Mouse (Mus musculus) left cerebral cortex, postnatal 36 days (tissue): Measurements from ENCODE around the gene Wfdc1. TPM values are rescaled to one million over a fixed set of nuclear protein-coding genes. Genes with fewer than 3 reads are reported as not detected.
A peak's percentile ranks its signal among the peaks of the same experiment; 100 is the strongest.

Source experiments
- DNase-seq, 2 experiments: peaks; one replicate each; pipeline ENCODE4 v3.0.0; 2021 to 2022; ENCODE audit warnings: low spot score in 2 of 2, mixed read lengths in 1 of 2
- intact Hi-C: fragments of 180-260 bp; cut with DNase I; formaldehyde crosslinking; loops from one replicate; pipeline ENCODE4 v1.15.1; 2025
- total RNA-seq, 2 experiments: library from RNA; stranded (reverse); gene quantifications; 2 replicates each; pipeline ENCODE4 v1.2.3; 2021

The Wfdc1 gene
- total RNA-seq, 2 experiments from 2014 or later: 7.3 to 10.7 TPM

DNA sequence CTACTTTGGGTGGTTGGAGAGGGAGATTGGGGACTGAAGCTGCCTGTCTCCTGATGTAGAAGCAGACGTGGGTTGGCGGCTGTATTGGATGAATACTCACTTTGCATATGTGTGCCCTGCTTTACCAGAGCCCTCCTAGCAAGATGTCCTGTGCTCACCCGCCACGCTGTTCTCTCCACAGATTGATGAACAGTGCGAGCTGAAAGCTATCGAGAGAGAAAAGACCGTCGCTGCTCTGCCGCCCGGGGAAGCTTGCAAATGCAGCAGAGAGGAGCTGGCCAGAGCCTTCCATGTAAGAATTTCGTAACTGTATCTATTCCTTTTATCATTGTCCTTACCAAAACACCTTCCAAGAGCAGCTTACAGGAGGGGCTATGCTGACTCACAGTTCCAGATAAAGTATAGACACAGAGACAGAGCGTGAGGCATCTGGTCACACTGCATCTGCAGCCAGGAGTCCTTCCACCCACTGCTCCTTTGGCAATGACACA, 52.9 kb downstream of the Wfdc1 start:
- intact Hi-C loops: no loop called here
- peak; percentile 47 for DNase-seq

DNA sequence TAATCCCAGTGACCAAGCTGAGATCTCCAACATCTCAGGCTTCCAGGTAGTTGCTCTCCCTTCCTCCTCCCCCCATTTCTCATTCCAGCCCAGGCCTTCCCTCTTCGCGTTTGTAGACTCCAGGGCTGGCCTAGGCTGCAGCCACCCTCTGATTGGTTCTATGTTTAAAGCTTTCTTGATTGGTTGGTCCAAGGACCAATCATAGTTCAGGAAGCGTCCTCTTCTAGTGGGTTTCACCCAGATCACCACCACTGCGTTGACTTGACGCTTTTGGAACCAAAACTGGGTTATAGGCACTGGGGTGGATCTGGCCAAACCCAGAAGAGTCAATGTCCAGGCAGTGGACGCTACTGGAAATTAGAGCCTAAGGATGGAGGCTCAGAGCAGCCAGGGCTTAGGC, 56.2 kb downstream of the Wfdc1 start:
- intact Hi-C loops: no loop called here
- no peak for DNase-seq

DNA sequence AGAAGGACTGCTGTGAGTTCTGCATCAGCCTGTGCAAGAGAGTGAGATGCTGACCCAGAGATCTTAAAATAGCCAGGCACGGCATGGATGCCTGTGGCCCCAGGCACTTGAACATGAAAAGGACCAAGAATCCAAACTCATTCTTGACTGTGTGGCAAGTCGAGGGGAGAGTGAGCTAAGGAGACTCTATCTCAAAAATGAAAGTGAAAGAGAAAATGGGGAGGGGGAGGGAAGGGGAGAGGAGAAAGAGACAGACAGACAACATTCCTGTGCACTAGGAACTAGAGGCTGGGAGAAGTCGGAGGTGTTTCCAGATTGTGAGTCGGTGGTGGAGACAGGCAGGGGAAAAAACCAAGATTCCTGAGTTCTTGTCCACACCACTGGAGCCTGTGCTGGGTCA, 57.5 kb downstream of the Wfdc1 start:
- no peak for DNase-seq
- intact Hi-C loops: no loop called here

DNA sequence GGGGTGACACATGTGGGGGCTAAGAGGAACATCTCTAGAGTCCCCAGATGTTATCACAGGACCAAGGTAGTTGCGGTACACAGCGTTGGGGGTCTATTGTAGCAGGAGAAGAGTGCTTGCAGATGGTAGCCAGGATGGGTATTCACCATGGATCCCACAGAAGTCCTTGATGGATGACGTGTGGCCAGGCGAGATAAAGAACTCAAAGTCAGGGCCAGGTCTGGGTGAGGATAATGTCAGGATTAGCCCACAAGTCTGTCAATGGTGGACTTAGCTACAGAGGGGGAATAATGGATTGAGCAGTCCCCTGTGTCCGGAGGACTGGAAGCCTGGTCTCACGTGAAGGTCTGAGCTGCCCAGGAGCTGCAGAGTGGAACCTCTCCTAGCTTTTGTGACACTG, 58.4 kb downstream of the Wfdc1 start:
- no peak for DNase-seq
- intact Hi-C loops: no loop called here

DNA sequence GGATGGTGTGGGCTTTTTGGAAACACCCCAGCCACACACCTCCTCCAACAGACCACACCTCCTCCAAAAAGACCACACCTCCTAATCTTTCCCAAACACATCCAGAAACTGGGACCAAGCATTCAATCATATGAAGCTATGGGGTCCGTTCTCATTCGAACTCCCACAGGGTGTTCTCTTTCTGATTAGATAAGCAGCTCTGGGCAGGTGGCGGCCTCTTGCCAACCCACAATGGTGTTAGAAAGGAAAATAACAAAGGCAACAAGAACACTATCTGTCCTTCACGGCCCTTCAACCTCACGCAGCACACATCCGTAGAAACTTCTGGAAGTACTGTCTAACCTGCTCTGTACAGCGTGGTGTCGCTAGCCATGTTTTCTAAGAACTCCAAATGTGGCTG, 60.9 kb downstream of the Wfdc1 start:
- no peak for DNase-seq
- intact Hi-C loops: no loop called here

DNA sequence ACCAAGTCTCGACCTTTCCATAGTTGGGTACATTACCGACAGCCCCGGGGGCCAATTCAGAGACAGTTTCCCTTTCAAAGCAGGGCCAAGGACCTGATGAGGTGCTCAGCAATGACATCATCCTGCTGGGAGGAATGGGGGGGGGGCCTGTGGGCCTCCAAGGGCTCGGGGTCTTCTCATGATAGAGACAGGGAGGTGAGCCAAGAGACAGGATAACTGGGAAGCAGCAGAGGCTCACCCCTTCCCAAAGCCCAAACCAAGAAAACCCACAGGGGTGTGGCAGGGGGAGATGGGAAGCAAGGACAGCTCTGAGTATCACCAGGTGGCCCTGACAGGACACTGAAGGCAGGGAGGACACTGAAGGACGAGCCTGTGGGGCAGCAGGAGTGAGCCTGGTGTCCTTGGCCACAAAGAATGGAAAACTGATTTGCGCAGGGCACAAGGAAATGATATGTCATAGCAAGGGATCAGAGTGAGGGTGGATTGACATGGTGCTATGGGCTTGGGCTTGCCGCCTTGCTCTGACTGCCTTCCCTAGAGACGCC, 62.3 kb downstream of the Wfdc1 start:
- intact Hi-C loops: no loop called here
- no peak for DNase-seq

DNA sequence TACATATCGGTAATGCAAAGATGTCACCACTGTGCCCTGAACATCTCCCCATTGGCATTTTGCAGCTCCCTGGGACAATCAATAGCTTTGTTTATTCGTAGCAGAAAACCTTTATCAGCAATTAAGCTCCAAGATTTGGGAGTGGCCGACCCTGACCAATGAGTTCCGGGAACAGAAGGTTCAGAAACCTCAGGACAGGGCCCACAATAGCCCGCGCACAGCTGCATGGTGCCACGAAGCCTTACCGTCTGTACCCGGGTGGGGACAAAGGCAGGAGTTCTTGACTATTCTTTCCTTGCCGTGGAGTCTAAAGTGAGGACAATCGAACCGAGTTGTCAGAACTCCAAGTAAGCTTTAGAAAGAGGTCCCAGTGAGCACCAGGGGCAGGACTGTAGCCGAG, 65.9 kb downstream of the Wfdc1 start:
- DNase-seq: no peak
- intact Hi-C loops: no loop called here

DNA sequence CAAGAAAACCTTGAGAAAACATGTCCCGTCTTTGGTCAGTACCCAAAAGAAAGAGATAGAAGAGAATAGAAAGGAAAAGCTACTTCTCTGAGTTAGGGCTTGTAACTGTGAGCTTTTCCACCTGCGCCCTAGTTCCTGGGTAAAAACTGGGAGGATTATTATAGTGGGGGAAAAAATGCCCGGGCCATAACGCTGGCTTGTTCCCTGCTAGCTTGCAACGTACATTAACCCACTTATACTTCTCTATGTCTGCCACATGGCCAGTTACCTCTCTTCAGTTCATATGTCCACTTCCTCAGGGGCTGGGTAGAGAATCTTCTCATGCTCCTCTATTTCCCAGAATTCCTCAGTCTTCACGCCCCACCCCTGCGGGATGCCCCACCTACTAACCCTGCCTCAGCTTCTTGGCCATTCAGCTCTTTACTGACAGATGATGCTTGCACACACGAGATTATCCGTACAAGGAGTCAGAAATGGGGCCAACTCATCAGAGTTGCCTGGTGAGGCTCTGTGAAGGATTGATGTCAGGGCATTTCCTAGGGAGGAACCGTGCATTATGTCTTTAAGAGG, 70.3 kb downstream of the Wfdc1 start:
- intact Hi-C loops: no loop called here
- no peak for DNase-seq

DNA sequence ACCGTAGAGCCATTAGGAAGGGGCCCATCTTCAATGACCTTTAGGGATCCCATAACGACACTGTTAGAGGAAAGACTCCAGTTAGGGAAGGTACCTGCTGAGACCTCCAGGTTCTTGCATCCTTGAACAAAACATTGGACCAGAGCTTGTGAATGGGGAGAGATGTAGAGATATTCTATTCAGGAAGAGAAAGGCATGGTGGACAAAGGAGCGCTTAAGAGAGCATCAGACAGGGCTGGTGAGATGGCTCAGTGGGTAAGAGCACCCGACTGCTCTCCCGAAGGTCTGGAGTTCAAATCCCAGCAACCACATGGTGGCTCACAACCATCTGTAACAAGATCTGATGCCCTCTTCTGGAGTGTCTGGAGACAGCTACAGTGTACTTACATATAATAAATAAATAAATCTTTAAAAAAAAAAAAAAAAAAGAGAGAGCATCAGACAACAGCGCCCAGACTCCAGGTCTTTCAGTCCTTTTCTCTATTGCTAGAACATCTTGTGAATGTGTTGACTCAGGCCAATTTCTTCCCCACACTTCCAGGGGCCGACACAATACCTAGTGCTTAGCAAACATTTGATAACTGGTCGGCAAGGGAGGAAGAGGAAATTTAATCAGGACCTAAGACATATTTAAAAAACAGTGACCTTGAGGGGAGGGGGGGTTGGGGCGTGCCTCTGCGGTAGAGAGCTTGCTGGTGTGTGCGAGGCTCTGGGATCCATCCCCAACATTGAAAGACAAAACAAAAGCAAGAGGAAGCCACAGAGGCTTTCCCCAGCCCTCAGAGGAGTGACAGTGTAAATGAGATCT, 71.1 kb downstream of the Wfdc1 start:
- DNase-seq: no peak
- intact Hi-C loops: no loop called here

Other genes starting within 250 kb of the Wfdc1 start
- gene Osgin1, start 232.2 kb upstream of the Wfdc1 start, total RNA-seq: under 1 TPM; 0.34 to 0.81 TPM
- gene Necab2, start 219.6 kb upstream of the Wfdc1 start, total RNA-seq: 10 to 100 TPM; 60.4 to 67.1 TPM
- gene Slc38a8, start 164.7 kb upstream of the Wfdc1 start, total RNA-seq: under 1 TPM; 0.29 to 0.81 TPM
- gene Mbtps1, start 107.6 kb upstream of the Wfdc1 start, total RNA-seq: 10 to 100 TPM; 65.4 to 74.4 TPM
- 10 to 100 TPM; 43.2 to 43.6 TPM for gene Hsdl1, start 91.2 kb upstream of the Wfdc1 start, total RNA-seq
- under 1 TPM; 0.10 to 0.18 TPM for gene Dnaaf1, start 91.1 kb upstream of the Wfdc1 start, total RNA-seq
- gene Taf1c, start 61.1 kb upstream of the Wfdc1 start, total RNA-seq: 10 to 100 TPM; 10.1 to 10.3 TPM
- gene Adad2, start 53.6 kb upstream of the Wfdc1 start, total RNA-seq: under 1 TPM in 1 of 2 experiments, not detected in 1; 0.15 TPM
- 1 to 10 TPM; 3.1 to 3.7 TPM for gene Kcng4, start 30.7 kb upstream of the Wfdc1 start, total RNA-seq
- gene Atp2c2, start 33.6 kb downstream of the Wfdc1 start, total RNA-seq: 1 to 10 TPM; 2.0 to 2.6 TPM
- gene Tldc1, start 112.1 kb downstream of the Wfdc1 start, total RNA-seq: 10 to 100 TPM; 14.3 to 14.5 TPM
- 10 to 100 TPM; 56.9 to 57.0 TPM for gene Cotl1, start 174.2 kb downstream of the Wfdc1 start, total RNA-seq
- 1 to 10 TPM; 6.9 to 7.5 TPM for gene Klhl36, start 195.9 kb downstream of the Wfdc1 start, total RNA-seq
- gene Usp10, start 244.0 kb downstream of the Wfdc1 start, total RNA-seq: 10 to 100 TPM; 80.6 to 96.0 TPM
- 10 to 100 TPM; 10.3 to 10.6 TPM for gene Gm20388, start 244.5 kb downstream of the Wfdc1 start, total RNA-seq